Mouse (Mus musculus) small intestine, adult 2 months (tissue): ENCODE data around the gene Asb5. TPM values are rescaled to one million over a fixed set of nuclear protein-coding genes. Genes with fewer than 3 reads are reported as not detected.

ENCODE experiments used
- H3K27ac ChIP-seq: fragments of 200-500 bp; 2 replicates; pipeline ENCODE4 v1.5.1; 2012; ENCODE audit warnings: low read depth, low read length, control low read depth, inconsistent platforms; ENCODE audit not compliant: insufficient read depth
- H3K27me3 ChIP-seq: fragments of 200-500 bp; 2 replicates; pipeline ENCODE4 v1.6.1; 2012; ENCODE audit warnings: mild to moderate bottlenecking, moderate library complexity, low read length, inconsistent platforms; ENCODE audit not compliant: control insufficient read depth, insufficient read depth
- H3K36me3 ChIP-seq: fragments of 200-500 bp; 2 replicates; pipeline ENCODE4 v1.6.1; 2012; ENCODE audit warnings: mild to moderate bottlenecking, low read length, control low read depth, inconsistent platforms; ENCODE audit not compliant: control insufficient read depth, insufficient read depth
- H3K4me1 ChIP-seq: fragments of 200-500 bp; 2 replicates; pipeline ENCODE4 v1.6.1; 2012; ENCODE audit warnings: low read length, inconsistent platforms, mixed read lengths; ENCODE audit not compliant: control insufficient read depth, insufficient read depth, insufficient read length
- H3K4me3 ChIP-seq: fragments of 200-500 bp; 2 replicates; pipeline ENCODE4 v1.5.1; 2012; ENCODE audit warnings: low read depth, mild to moderate bottlenecking, control low read depth, inconsistent platforms, low read length, moderate library complexity
- CTCF ChIP-seq: fragments of 200-500 bp; IDR thresholded peaks from 2 replicates; pipeline ENCODE4 v1.5.1; 2012; ENCODE audit warnings: low read depth, mild to moderate bottlenecking, control low read depth, inconsistent platforms, low read length, moderate library complexity, mixed read lengths; ENCODE audit not compliant: insufficient replicate concordance, insufficient read length; ENCODE audit errors: extremely low read depth
- POLR2A ChIP-seq: fragments of 200-500 bp; IDR thresholded peaks from 2 replicates; pipeline ENCODE4 v1.6.1; 2012; ENCODE audit warnings: low read depth, mild to moderate bottlenecking, control low read depth, inconsistent platforms, low read length, moderate library complexity
- WGBS: fragments of 180-500 bp; shearing (Covaris S2); methylation state at CpG from one replicate; pipeline ENCODE4 v1.1.7; 2018; 5-methylcytosine and 5-hydroxymethylcytosine counted together
- polyA plus RNA-seq: library from polyadenylated mRNA; depleted of rRNA; stranded (reverse); fragments of >200 nt; gene quantifications from 2 replicates; pipeline ENCODE4 v1.2.3, GENCODE M21; 2012; rRNA removed

The Asb5 gene
- 0.09 and 0.52 TPM in 2 replicates for polyA plus RNA-seq

DNA sequence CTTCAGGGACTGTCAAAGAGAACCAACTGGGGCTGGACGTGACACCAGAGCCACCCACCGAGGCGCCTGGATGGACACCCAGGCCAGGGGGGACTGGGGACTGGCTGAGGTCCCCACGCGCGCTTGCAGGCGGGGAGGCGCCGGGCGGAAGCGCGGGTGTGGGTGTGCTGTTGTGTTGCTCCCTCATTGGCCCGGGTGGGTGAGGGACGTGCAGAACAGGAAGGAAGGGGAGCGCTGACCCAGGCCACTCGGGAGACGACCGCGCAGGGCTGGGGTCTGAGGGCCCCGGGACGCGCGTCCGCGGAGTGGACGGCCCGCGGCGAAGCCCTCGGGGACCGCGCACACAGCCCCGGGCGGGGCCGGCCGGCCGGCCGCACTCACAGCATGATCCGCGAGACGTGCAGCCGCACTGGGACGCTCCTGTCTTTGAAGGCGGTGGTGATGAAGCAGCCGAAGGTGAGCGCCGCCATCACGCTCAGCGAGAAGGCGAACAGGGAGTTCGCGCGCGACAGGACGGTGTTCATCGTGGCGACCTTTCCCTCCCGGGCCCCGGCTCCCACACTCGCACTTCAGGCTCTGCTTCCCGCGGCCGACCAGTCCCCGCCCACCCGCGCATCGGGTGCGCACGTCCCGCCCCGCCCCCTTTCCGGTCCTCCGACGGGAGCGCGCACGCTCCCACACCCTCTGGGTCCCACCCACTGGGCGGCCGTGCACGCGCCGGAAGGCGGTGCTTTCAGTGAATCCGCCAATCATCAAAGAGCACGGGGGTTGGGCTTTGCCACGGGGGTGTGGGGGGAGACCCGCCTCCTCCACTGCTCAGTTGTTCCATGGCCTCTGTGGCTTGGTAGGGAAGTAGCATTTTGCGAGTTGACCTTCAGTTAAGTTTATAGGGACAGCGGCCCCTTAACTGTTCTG is at the start of gene Asb5, which contains the start of gene Spcs3:
Asb5 (plus strand) TSS at position 199 of the 915 bp plus-strand sequence.
Spcs3 (minus strand) TSS at position 617 of the 915 bp plus-strand sequence.
- WGBS: under 1% methylated on average over 88 of the region's 89 CpGs
- Histone ChIP-seq H3K4me3 (peak within 1 kb of the TSS; percentile 99), H3K27me3 (no peaks in the 10 kb centered on the region), H3K27ac (peak within 1 kb of the TSS; percentile 92), H3K36me3 (peaks cover 1% of the 10 kb centered on the region), H3K4me1 (no peaks in the 10 kb centered on the region)
- TF ChIP-seq POLR2A: peak; percentile 18; the same call in 1 of the 2 replicates
- no peak for TF ChIP-seq CTCF

DNA sequence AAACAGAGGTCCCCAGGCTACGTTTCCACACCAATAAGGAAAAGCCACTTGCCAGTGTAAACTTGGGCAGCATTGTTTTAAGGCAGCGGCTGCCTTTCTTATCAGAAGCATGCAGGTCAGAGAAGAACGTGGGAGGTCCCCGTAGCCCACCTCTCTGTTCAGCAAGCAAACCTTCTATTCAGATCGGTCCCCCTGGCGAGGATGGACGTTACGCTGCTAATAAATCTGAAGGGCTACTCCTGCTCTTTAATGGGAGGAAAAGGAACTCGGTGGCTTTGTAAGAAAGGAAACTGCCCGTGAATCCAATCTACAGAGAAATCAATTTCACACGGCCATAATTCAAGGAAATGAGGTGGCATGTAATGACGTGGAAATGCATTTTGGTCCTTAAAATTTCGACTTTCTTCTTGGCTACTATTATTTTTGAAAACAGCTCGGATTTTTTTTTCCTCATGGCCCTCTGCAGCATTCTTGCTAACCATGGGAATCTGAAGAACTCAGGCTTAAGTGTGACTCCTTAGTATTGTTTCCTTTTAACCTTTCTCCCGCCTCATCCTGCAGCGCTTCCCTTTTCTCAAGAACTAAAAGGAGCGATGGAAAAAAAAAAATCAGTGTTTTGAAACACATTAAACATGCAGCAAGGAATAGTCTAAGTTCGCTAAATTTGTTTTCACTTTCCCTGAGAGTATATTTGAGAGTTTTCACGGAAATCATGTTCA is 42.7 kb upstream of the Asb5 start:
- no peak for TF ChIP-seq POLR2A
- no peak overlapping the region for H3K4me3 ChIP-seq
- WGBS: 30% methylated on average over 19 of the region's 19 CpGs
- no peaks in the 10 kb centered on the region for H3K4me1 ChIP-seq
- no peaks in the 10 kb centered on the region for H3K36me3 ChIP-seq
- no peaks in the 10 kb centered on the region for H3K27me3 ChIP-seq
- no peak overlapping the region for H3K27ac ChIP-seq

DNA sequence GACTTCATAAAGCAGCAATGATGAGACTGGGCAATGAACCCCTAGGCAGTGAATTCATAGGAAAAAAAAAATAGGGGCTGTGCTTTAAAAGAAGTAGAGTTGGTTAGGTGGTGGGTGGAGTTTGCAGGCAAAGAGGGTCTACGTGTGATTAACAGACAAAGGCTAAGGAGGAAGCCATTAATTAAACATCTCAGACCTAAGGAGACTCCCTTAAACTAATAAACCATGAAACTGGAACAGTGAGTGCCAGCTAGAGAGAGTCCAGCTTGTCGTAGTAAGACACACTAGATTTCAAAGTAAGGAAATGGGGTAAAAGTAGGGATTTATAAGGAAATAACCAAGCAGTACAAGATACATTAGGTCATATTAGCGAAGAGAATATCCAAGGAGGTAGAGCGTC is 40.9 kb upstream of the Asb5 start:
- Histone ChIP-seq H3K4me1 (no peaks in the 10 kb centered on the region), H3K4me3 (no peak overlapping the region), H3K27ac (no peak overlapping the region), H3K27me3 (no peaks in the 10 kb centered on the region), H3K36me3 (no peaks in the 10 kb centered on the region)
- 76% methylated on average over 4 of the region's 4 CpGs for WGBS
- no peak for TF ChIP-seq CTCF
- TF ChIP-seq POLR2A: no peak

DNA sequence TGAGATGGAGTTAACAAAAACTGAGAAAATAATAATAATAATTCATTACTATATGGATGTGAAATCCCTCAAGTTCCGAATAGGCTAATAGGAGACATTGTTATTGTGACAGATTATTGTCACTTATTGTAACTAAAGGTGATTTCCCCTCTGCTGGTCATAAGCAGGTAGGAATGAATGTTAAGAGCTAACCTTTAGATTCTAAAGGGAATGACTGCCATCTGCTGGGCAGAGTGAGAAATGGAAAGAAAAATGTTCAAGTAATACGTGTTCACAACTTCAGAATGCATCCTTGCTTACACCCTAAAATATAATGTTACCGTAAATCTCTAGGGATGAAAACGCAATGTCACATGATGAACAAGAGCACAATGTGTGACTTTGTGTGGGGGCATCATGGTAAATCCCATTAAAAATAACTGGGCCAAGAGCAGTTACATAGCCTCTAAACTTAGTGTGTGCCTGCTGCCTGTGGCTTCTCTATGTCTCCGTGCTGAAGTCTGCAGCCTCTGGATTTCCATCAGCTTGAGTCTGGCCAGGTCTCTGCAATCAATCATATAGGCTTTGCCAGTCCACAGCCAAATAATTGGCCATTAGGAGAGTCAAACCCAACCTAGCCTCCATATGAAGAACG is 38.2 kb upstream of the Asb5 start:
- Histone ChIP-seq H3K4me1 (no peaks in the 10 kb centered on the region), H3K36me3 (no peaks in the 10 kb centered on the region), H3K27me3 (no peaks in the 10 kb centered on the region), H3K27ac (no peak overlapping the region), H3K4me3 (no peak overlapping the region)
- TF ChIP-seq POLR2A (no peak), CTCF (no peak)
- 23% methylated on average over 6 of the region's 6 CpGs for WGBS

DNA sequence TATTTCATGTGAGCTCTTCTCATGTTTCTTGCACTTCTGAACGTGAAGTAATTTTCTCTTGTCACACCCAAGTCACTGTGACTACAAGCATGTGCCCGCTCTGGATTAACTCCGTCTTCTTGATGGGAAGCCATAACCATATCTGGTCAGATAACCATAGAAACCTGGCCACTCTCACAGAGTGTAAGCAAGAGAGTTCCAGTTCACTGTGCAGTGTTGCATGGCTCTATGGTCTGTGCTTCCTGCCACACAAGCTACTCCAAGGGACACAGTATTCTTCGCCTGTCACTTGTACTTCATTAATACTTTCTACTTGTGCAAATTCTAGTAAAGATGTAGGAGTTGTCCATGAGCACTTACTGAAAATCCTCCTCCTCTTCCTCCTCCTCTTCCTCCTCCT is 37.4 kb upstream of the Asb5 start:
- Histone ChIP-seq H3K36me3 (no peaks in the 10 kb centered on the region), H3K27ac (no peak overlapping the region), H3K4me1 (no peaks in the 10 kb centered on the region), H3K27me3 (no peaks in the 10 kb centered on the region), H3K4me3 (no peak overlapping the region)
- WGBS: 67% methylated on average over 4 of the region's 4 CpGs
- TF ChIP-seq POLR2A: no peak
- no peak for TF ChIP-seq CTCF

DNA sequence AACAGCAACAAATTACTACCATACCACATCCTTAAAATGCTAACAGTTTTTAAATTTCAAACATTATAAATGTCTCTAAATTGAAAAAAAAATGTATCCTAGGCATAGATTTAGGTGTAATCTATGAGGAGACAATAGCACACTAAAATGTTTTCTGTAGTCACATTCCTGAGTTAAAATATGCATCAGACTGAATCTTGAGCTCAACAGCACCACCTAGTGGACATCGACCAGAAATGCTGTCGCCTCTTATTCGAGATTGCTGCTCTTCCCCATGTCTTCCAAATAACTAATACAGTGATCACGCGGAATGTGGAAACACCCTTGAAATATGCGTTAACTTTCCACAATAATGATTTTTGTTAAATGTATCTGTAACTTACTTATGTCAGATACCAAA is 36.3 kb upstream of the Asb5 start:
- 8% methylated on average over 6 of the region's 6 CpGs for WGBS
- Histone ChIP-seq H3K4me3 (no peak overlapping the region), H3K36me3 (no peaks in the 10 kb centered on the region), H3K27ac (no peak overlapping the region), H3K27me3 (no peaks in the 10 kb centered on the region), H3K4me1 (no peaks in the 10 kb centered on the region)
- no peak for TF ChIP-seq POLR2A
- no peak for TF ChIP-seq CTCF

DNA sequence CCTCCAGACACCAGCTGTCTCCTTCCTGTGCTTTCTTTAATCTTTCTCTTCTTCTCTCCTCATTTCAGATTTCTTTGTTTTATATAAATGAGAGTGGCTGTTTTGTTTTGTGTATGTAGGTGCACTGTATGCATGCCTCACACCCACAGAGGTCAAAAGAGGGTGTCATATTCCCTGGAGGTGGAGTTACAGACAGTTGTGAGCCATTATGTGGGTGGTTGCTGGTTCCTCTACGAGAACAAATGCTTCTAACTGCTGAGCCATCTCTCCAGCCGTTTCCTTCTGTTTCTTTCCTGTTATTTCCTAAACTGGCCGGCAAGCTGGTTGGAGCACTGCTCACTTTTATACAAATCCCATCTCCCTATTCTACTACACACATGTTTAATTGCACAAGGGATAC is 35.5 kb upstream of the Asb5 start:
- no peak overlapping the region for H3K27ac ChIP-seq
- no peaks in the 10 kb centered on the region for H3K4me1 ChIP-seq
- H3K36me3 ChIP-seq: no peaks in the 10 kb centered on the region
- 46% methylated on average over 3 of the region's 3 CpGs for WGBS
- TF ChIP-seq CTCF: no peak
- no peak for TF ChIP-seq POLR2A
- H3K27me3 ChIP-seq: no peaks in the 10 kb centered on the region
- H3K4me3 ChIP-seq: no peak overlapping the region
